Mouse (Mus musculus) embryonic facial prominence, embryonic 11.5 days (tissue): Measurements from ENCODE around the gene Rrp7a. TPM values are rescaled to one million over a fixed set of nuclear protein-coding genes. Genes with fewer than 3 reads are reported as not detected.

ENCODE experiments used
- ATAC-seq: fragments of 200-750 bp; cut with Nextera tagmentation; replicated peaks from 2 replicates; pipeline ENCODE4 v1.8.0; 2017; ENCODE audit warnings: low read depth; ENCODE audit not compliant: insufficient number of reproducible peaks, low FRiP score, low TSS enrichment
- DNase-seq: peaks from one replicate; pipeline ENCODE4 v3.0.0-alpha.2; 2015; ENCODE audit warnings: low spot score
- H3K27ac ChIP-seq: fragments of 300-500 bp; sonication (generic); replicated peaks from 2 replicates; pipeline ENCODE4 v1.5.1; 2014; ENCODE audit warnings: mild to moderate bottlenecking, low read depth, low read length, control low read depth
- H3K27me3 ChIP-seq: fragments of 300-500 bp; sonication (generic); 2 replicates; pipeline ENCODE4 v1.6.1; 2014; ENCODE audit warnings: mild to moderate bottlenecking, low read length, moderate library complexity, mixed read lengths; ENCODE audit not compliant: control insufficient read depth, insufficient read depth
- H3K36me3 ChIP-seq: fragments of 300-500 bp; sonication (generic); replicated peaks from 2 replicates; pipeline ENCODE4 v1.6.1; 2014; ENCODE audit warnings: low read depth, mild to moderate bottlenecking, low read length, moderate library complexity, mixed read lengths; ENCODE audit not compliant: control insufficient read depth, insufficient read depth
- H3K4me1 ChIP-seq: fragments of 300-500 bp; sonication (generic); 2 replicates; pipeline ENCODE4 v1.6.1; 2014; ENCODE audit warnings: low read length, mixed read lengths; ENCODE audit not compliant: control insufficient read depth, insufficient read depth
- H3K4me2 ChIP-seq: fragments of 300-500 bp; sonication (generic); 2 replicates; pipeline ENCODE4 v1.6.1; 2014; ENCODE audit warnings: low read depth, mild to moderate bottlenecking, control low read depth, low read length, moderate library complexity
- H3K4me3 ChIP-seq: fragments of 300-500 bp; sonication (generic); 2 replicates; pipeline ENCODE4 v1.5.1; 2014; ENCODE audit warnings: low read depth, low read length, control low read depth
- H3K9ac ChIP-seq: fragments of 300-500 bp; sonication (generic); replicated peaks from 2 replicates; pipeline ENCODE4 v1.6.1; 2014; ENCODE audit warnings: mild to moderate bottlenecking, control low read depth, low read length
- H3K9me3 ChIP-seq: fragments of 300-500 bp; sonication (generic); replicated peaks from 2 replicates; pipeline ENCODE4 v1.6.1; 2016; ENCODE audit warnings: mild to moderate bottlenecking, low read length, inconsistent platforms, mixed read lengths; ENCODE audit not compliant: control insufficient read depth
- WGBS: fragments of 180-500 bp; shearing (Covaris S2); extraction: QIAGEN DNeasy Blood & Tissue Kit; methylation state at CpG from one replicate; pipeline ENCODE4 v1.1.7; 2014; 5-methylcytosine and 5-hydroxymethylcytosine counted together
- polyA plus RNA-seq: library from polyadenylated mRNA; unstranded; fragments of >200 nt; fragmentation: Nextera tagmentation; extraction: Ambion mirVana; gene quantifications from 2 replicates; pipeline ENCODE4 v1.2.1, GENCODE M21; 2014

Gene Rrp7a
- polyA plus RNA-seq, 1 experiment from 2014 or later: 57.9 TPM

GRCm38 (mm10) chr15:83100332-83100662, 22.3 kb downstream of the Rrp7a start:
- H3K27me3 ChIP-seq: no peaks in the 10 kb centered on the region
- no peak overlapping the region for H3K27ac ChIP-seq
- 4% methylated on average over 8 of the region's 8 CpGs for WGBS
- H3K9ac ChIP-seq: peak overlapping the region; percentile 77
- no peaks in the 10 kb centered on the region for H3K9me3 ChIP-seq
- no peaks in the 10 kb centered on the region for H3K4me1 ChIP-seq
- DNase-seq: no peak
- H3K4me2 ChIP-seq: peak overlapping the region; percentile 77
- ATAC-seq: no peak; the same call in 1 of the 2 replicates
- H3K4me3 ChIP-seq: peak overlapping the region; percentile 45
- no peaks in the 10 kb centered on the region for H3K36me3 ChIP-seq

GRCm38 (mm10) chr15:83099533-83100331, 22.9 kb downstream of the Rrp7a start:
- 2% methylated on average over 31 of the region's 31 CpGs for WGBS
- no peaks in the 10 kb centered on the region for H3K9me3 ChIP-seq
- H3K27me3 ChIP-seq: no peaks in the 10 kb centered on the region
- H3K4me2 ChIP-seq: peak overlapping the region; percentile 77
- no peaks in the 10 kb centered on the region for H3K4me1 ChIP-seq
- no peaks in the 10 kb centered on the region for H3K36me3 ChIP-seq
- no peak overlapping the region for H3K27ac ChIP-seq
- DNase-seq: peak; percentile 93
- H3K4me3 ChIP-seq: peak overlapping the region; percentile 45
- H3K9ac ChIP-seq: peak overlapping the region; percentile 77
- ATAC-seq: peak; percentile 89

- no peak overlapping the region for H3K9ac ChIP-seq
- peak; percentile 37 for DNase-seq
- ATAC-seq: no peak
- no peaks in the 10 kb centered on the region for H3K9me3 ChIP-seq
- no peak overlapping the region for H3K4me2 ChIP-seq
- no peaks in the 10 kb centered on the region for H3K36me3 ChIP-seq
- no peaks in the 10 kb centered on the region for H3K27me3 ChIP-seq
- H3K4me1 ChIP-seq: no peaks in the 10 kb centered on the region
- WGBS: 47% methylated on average over 2 of the region's 2 CpGs
- no peak overlapping the region for H3K27ac ChIP-seq
- no peak overlapping the region for H3K4me3 ChIP-seq
Measured at GRCm38 (mm10) chr15:83095950-83096349, 26.7 kb downstream of the Rrp7a start.

- WGBS: 84% methylated on average over 2 of the region's 2 CpGs
- H3K27ac ChIP-seq: no peak overlapping the region
- H3K27me3 ChIP-seq: peaks cover 5% of the 10 kb centered on the region
- no peaks in the 10 kb centered on the region for H3K36me3 ChIP-seq
- DNase-seq: no peak
- ATAC-seq: no peak
- H3K4me1 ChIP-seq: peaks cover 6% of the 10 kb centered on the region; the same call in 1 of the 2 replicates
- no peaks in the 10 kb centered on the region for H3K9me3 ChIP-seq
- no peak overlapping the region for H3K4me3 ChIP-seq
- H3K4me2 ChIP-seq: no peak overlapping the region
- no peak overlapping the region for H3K9ac ChIP-seq
Measured at GRCm38 (mm10) chr15:83093687-83094086, 28.9 kb downstream of the Rrp7a start.

GRCm38 (mm10) chr15:83090874-83091273, 31.7 kb downstream of the Rrp7a start:
- Histone ChIP-seq H3K9me3 (no peaks in the 10 kb centered on the region), H3K27ac (no peak overlapping the region), H3K4me1 (peaks cover 6% of the 10 kb centered on the region; the same call in 1 of the 2 replicates), H3K9ac (no peak overlapping the region), H3K27me3 (peaks cover 7% of the 10 kb centered on the region), H3K4me3 (no peak overlapping the region), H3K36me3 (no peaks in the 10 kb centered on the region), H3K4me2 (no peak overlapping the region)
- 42% methylated on average over 3 of the region's 3 CpGs for WGBS
- ATAC-seq (no peak), DNase-seq (no peak)

- Histone ChIP-seq H3K9me3 (no peaks in the 10 kb centered on the region), H3K27me3 (peaks cover 7% of the 10 kb centered on the region), H3K4me1 (peaks cover 6% of the 10 kb centered on the region; the same call in 1 of the 2 replicates), H3K4me3 (no peak within 1 kb of the TSS), H3K9ac (no peak within 1 kb of the TSS), H3K27ac (no peak within 1 kb of the TSS), H3K36me3 (no peaks in the 10 kb centered on the region), H3K4me2 (peak within 1 kb of the TSS; percentile 23)
- 9% methylated on average over 7 of the region's 7 CpGs for WGBS
- no peak for ATAC-seq
- DNase-seq: no peak
Measured at GRCm38 (mm10) chr15:83089429-83089605, 33.3 kb downstream of the Rrp7a start, which contains the start of gene Serhl. Gene Serhl, plus strand, starts transcription at chr15:83089506.

GRCm38 (mm10) chr15:83088495-83089428, 33.8 kb downstream of the Rrp7a start:
- Histone ChIP-seq H3K27ac (no peak overlapping the region), H3K4me3 (no peak overlapping the region), H3K4me1 (peaks cover 6% of the 10 kb centered on the region; the same call in 1 of the 2 replicates), H3K36me3 (no peaks in the 10 kb centered on the region), H3K27me3 (peaks cover 7% of the 10 kb centered on the region), H3K9me3 (no peaks in the 10 kb centered on the region), H3K4me2 (peak overlapping the region; percentile 23), H3K9ac (no peak overlapping the region)
- DNase-seq (no peak), ATAC-seq (no peak)
- 4% methylated on average over 27 of the region's 27 CpGs for WGBS
